Mouse (Mus musculus) CH12.LX (cell line): ENCODE data around the gene Gtf3c1.

Source experiments
- CTCF ChIP-seq, 2 experiments: IDR thresholded peaks in 1 of 2; conservative IDR thresholded peaks in 1 of 2; 2 replicates each; pipeline ENCODE4 v1.5.1; 2011 to 2012; ENCODE audit warnings: low read depth in 2 of 2, low read length in 2 of 2, improper control_type of control experiment in 1 of 2, inconsistent platforms in 1 of 2, mild to moderate bottlenecking in 1 of 2, moderate library complexity in 1 of 2
- MAX ChIP-seq: IDR thresholded peaks from 2 replicates; pipeline ENCODE4 v1.6.1; 2011; ENCODE audit warnings: low read length, improper control_type of control experiment
- MAZ ChIP-seq: IDR thresholded peaks from 2 replicates; pipeline ENCODE4 v1.6.1; 2012; ENCODE audit warnings: low read depth, mild to moderate bottlenecking, inconsistent platforms, low read length, improper control_type of control experiment, moderate library complexity
- SMC3 ChIP-seq: IDR thresholded peaks from 2 replicates; pipeline ENCODE4 v1.6.1; 2011; ENCODE audit warnings: low read depth, low read length, improper control_type of control experiment

DNA sequence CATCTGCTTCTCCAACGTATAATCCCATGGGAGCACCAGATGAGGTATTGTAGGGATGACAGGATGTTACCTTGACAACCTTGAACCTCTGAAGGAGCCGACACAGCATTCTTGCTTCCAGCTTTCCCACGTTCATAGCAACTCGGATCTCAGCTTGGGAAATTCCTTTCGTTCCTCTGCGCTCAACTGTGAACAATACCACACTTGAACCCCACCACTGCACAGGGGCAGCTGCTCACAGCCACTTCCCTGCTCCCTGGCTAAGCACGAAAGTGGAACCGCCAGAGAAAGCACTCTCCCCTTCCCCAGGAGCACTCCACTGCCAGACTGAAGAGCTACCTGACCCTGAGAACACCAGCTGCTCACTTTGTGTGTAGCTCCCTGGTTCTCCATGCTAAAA lies 28.8 kb downstream of the Gtf3c1 start:
- no peak for TF ChIP-seq MAZ
- TF ChIP-seq CTCF (conservative IDR thresholded peaks at IDR 0.05 in 1 of 2, IDR thresholded peaks at IDR 0.05 in 1 of 2; ENCODE audit: low read depth in 2 of 2, low read length in 2 of 2) = no peak
- no peak for TF ChIP-seq SMC3
- no peak for TF ChIP-seq MAX
